Mouse (Mus musculus) spleen, postnatal 36 days (tissue): ENCODE results near the gene Pemt.
"Not testable (repeated sequence)": the region's sequence is repeated elsewhere in the genome, so short reads cannot be mapped to it uniquely, and the experiment has no call there.

Source experiments
- DNase-seq, 2 experiments: peaks; one replicate each; pipeline ENCODE4 v3.0.0; 2022; ENCODE audit warnings: low spot score in 2 of 2, mixed read lengths in 1 of 2

The Pemt gene

GRCm38 (mm10) chr11:59952892-59953291 is 93.4 kb downstream of the Pemt start:
- DNase-seq, result no peak

- peak in 1 of 2 experiments; percentile 9 for DNase-seq
Observed at GRCm38 (mm10) chr11:59948401-59948767, 97.9 kb downstream of the Pemt start.

GRCm38 (mm10) chr11:59947752-59948400 is 98.4 kb downstream of the Pemt start, which contains the start of gene Med9:
Gene Med9 (plus strand): TSS chr11:59948206.
- peak; percentile 88 to 90 for DNase-seq

DNA sequence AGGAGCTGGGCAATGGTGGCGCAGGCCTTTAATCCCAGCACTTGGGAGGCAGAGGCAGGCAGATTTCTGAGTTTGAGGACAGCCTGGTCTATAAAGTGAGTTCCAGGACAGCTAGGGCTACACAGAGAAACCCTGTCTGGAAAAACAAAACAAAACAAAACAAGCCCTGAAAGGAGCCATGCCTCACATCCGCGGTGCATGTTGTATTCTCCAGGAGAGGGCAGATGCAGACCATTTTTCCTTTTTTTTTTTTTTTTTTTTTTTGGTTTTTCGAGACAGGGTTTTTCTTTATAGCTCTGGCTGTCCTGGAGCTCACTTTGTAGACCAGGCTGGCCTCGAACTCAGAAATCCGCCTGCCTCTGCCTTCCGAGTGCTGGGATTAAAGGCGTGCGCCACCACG is 101.4 kb downstream of the Pemt start:
- DNase-seq, result not testable (repeated sequence)

GRCm38 (mm10) chr11:59941391-59941790 is 104.9 kb downstream of the Pemt start:
- DNase-seq, result no peak

DNA sequence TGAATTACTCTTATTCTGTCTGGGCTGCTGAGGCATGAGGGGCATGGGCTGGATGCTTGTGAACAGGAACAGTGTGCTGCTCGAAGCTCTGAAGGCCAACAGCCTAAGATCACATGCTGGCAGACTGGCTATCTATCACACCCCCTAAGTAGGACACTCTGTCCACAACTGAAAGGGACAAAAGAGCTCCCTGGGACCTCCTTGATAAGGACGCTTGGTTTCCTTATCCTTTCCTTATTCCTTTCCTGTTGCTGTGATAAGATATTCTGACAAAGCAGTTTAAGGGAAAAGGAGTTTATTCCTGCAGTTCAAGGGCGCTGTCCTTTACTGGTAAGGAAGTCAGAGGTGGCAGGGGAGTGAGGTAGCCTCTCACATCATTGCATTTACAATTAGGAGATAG is 105.6 kb downstream of the Pemt start:
- DNase-seq, result no peak

GRCm38 (mm10) chr11:59939821-59940220 is 106.5 kb downstream of the Pemt start:
- DNase-seq, result no peak

DNA sequence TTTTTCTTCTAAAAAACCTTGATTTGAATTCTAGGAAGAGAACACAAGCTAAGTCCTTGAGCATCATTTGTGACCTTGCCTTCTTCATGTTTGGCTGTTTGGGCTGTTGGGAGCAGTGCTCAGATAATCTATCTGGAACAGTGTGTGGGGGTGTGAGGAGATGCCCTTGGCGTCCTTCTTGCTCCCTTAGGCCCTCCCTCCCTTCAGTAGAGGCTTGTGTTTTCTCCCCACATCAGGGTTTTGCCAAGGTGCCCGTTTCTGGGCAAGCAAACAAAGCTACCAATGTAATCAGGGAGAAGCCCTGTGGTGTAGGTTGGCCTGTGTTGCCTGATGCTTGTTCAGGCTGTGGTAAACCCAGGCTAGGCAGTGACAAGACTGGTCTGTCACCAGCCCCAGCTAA is 108.7 kb downstream of the Pemt start:
- no peak for DNase-seq

GRCm38 (mm10) chr11:59937023-59937422 is 109.3 kb downstream of the Pemt start:
- no peak for DNase-seq

DNA sequence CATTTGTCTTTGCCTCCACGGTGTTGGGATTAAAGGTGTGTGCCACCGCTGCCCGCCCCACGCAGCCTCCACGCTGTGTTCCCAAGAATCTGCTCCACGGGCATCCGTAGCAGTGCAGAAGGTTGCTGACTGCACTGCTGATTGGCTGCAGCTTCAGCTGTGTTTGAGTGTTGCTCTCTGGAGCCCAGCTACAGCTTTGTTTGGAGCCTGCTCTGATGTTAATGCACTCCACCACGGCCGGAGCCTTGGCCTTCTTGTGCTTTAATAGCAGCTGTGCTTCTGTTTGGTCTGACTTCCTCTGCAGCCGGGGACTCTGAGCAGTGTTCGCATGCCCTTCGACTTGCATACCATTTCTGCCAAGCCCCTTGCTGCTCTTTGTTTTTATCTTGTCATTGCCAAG is 112.3 kb downstream of the Pemt start:
- no peak for DNase-seq

GRCm38 (mm10) chr11:59932560-59933337 is 113.5 kb downstream of the Pemt start:
- DNase-seq, result peak; percentile 47 to 50

DNA sequence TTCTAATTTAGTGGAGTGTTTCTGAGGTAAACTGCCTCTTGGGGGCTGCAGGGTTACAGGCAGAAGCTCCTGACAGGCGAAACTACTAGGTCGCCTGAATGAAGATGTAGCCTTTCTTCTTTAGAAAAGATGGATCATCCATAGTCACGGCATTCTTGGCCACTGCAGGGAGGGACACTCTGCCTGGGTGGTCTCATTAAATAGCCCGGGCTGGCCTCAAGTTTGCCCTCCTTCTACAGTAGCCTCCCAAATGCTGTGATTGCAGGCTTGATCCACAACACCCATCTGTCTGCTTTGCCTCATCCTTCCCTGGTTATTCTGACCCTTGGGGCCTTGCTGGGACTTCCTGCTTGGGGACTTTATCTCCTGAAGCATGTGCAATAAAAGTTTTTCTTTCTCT is 116.3 kb downstream of the Pemt start:
- DNase-seq, result no peak

GRCm38 (mm10) chr11:59921265-59921664 is 125.0 kb downstream of the Pemt start:
- no peak for DNase-seq
